Mouse (Mus musculus): Measurements from ENCODE around the gene St5.

DNA sequence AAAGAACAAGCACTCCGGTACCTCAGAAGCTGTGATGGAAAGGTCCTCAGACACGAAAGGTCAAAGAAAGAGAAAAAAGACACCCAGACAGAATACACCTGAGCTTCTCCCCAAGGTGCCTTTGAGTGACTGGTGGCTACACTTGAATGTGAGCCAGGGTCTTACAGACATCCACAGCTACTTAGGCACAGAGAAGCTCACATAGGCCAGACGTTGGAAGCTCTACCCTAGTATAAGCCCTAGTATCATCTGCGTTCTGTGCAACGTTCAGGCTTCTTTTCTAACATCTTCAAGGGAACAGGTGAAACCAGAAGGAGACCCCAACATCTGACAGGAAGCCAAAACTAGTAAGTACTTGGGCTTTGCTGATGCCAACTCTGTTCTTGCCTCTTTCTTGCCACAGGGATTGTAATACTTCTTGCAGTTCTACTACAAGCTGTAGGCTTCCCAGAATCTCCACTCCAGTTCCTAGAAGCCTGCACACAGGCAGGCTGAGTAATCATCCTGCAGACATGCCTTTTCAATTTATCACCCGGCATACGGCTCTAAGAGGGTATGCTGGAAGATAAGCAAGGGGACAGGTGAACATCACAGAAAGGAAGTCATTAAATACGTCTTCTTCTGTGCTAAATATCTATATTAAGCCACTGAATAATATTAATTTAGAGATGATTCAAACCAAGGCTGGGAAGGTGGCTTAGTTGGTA lies 67.2 kb downstream of the St5 start:
- TF ChIP-seq CTCF (IDR thresholded peaks at IDR 0.05; ENCODE audit: borderline replicate concordance, control insufficient read depth, extremely low read depth, insufficient read depth, low read length, poor library complexity) (no peak), POLR2A (IDR thresholded peaks at IDR 0.05; ENCODE audit: control insufficient read depth, extremely low read depth, insufficient read depth, low read length, poor library complexity) (no peak)
